Comparison of ENCODE assay signal across 9 mouse cellular contexts in genomic region chr19:7274326-7274990, GRCm38 (mm10). TPM values are rescaled to one million over a fixed set of nuclear protein-coding genes. Genes with fewer than 3 reads are reported as not detected.
DNase-seq lines count a peak whose midpoint lies in the region; ATAC-seq and TF ChIP-seq lines count a peak whose summit lies in the region.
"Had no signal": no experiment of that assay in that cellular context is flagged by ENCODE, and none has a peak within 500 bp of the region (broad histone marks: within the 10 kb centered on the region; RNA-seq: fewer than 3 reads in every experiment).

No protein-coding gene starts in this region.

- 83% methylated on average over 13 of the region's 13 CpGs for WGBS in hindbrain, embryonic 10.5 days
- 67% methylated on average over 12 of the region's 13 CpGs for WGBS in midbrain, postnatal 0 days

- H3K9ac ChIP-seq in midbrain, postnatal 0 days (replicated peaks; ENCODE audit: low read length, poor library complexity, severe bottlenecking): 0 out of 2 replicates have a peak overlapping the region, but pooled peaks have one; percentile 19
- H3K9ac ChIP-seq: liver, embryonic 14.5 days had no signal

- H3K4me2 ChIP-seq in midbrain, postnatal 0 days (ENCODE audit: low read depth, low read length, poor library complexity, severe bottlenecking): no peak overlapping the region

- TF ChIP-seq CTCF in midbrain, postnatal 0 days (IDR thresholded peaks at IDR 0.05): no peak

- peaks cover 78% of the 10 kb centered on the region for H3K4me1 ChIP-seq in hindbrain, embryonic 10.5 days (replicated peaks)
- peaks cover 5% of the 10 kb centered on the region for H3K4me1 ChIP-seq in midbrain, postnatal 0 days (ENCODE audit: insufficient read depth, low read length)

- peak overlapping the region; percentile 23 for H3K4me3 ChIP-seq in hindbrain, embryonic 10.5 days
- H3K4me3 ChIP-seq in midbrain, postnatal 0 days (ENCODE audit: low read depth, low read length): no peak overlapping the region

- H3K36me3 ChIP-seq in hindbrain, embryonic 10.5 days: peaks cover 100% of the 10 kb centered on the region
- peaks cover 34% of the 10 kb centered on the region for H3K36me3 ChIP-seq in midbrain, postnatal 0 days (ENCODE audit: insufficient read depth, low read length)

- DNase-seq in adrenal gland, postnatal 10 days: peak; percentile 71
- no peak for DNase-seq in adrenal gland, postnatal 25 days
- DNase-seq in urinary bladder, postnatal 14 days (ENCODE audit: low spot score): peak; percentile 12
- no peak for DNase-seq in urinary bladder, postnatal 25 days (ENCODE audit: low spot score)
- no peak for DNase-seq in hindbrain, embryonic 10.5 days (ENCODE audit: low spot score)
- peak; percentile 94 for DNase-seq in midbrain, postnatal 0 days (ENCODE audit: low spot score)
- DNase-seq in retina, embryonic 14.5 days (ENCODE audit: low spot score): no peak
- no peak for DNase-seq in ovary, postnatal 14 days (ENCODE audit: low spot score)

- H3K27ac ChIP-seq in hindbrain, embryonic 10.5 days: peak overlapping the region; percentile 75
- H3K27ac ChIP-seq in midbrain, postnatal 0 days (ENCODE audit: low read depth, low read length): peak overlapping the region; percentile 68
- H3K27ac ChIP-seq: liver, embryonic 14.5 days had no signal

- H3K27me3 ChIP-seq in hindbrain, embryonic 10.5 days (ENCODE audit: insufficient read depth, poor library complexity, severe bottlenecking): no peaks in the 10 kb centered on the region
- no peaks in the 10 kb centered on the region for H3K27me3 ChIP-seq in midbrain, postnatal 0 days (ENCODE audit: insufficient read depth, low read length)

- H3K9me3 ChIP-seq in hindbrain, embryonic 10.5 days: no peaks in the 10 kb centered on the region
- H3K9me3 ChIP-seq in midbrain, postnatal 0 days (ENCODE audit: low read length): no peaks in the 10 kb centered on the region

- peak; percentile 20; the same call in 1 of the 2 replicates for ATAC-seq in midbrain, postnatal 0 days (ENCODE audit: low FRiP score)

RNA-seq across cellular contexts. Expression of gene Rcor2, which starts 7.3 kb away (rescaled TPM):
- total RNA-seq in adrenal gland, postnatal 10 days (2021): 1 to 10 TPM; 4.5 to 7.6 TPM
- total RNA-seq in adrenal gland, postnatal 25 days (2021): 5.6 and 6.0 TPM in 2 replicates
- polyA plus RNA-seq in hindbrain, embryonic 10.5 days (2016; fragmentation: Nextera tagmentation; extraction: Ambion mirVana): 72.0 and 79.1 TPM in 2 replicates
- 40.7 and 53.1 TPM in 2 replicates for total RNA-seq in midbrain, postnatal 0 days (2014; rRNA removed)
- polyA plus RNA-seq in midbrain, postnatal 0 days (2015; fragmentation: Nextera tagmentation; extraction: Ambion mirVana): 8.9 and 9.7 TPM in 2 replicates

RNA-seq across cellular contexts. Expression of gene Naa40, which starts 33.5 kb away (rescaled TPM):
- 10 to 100 TPM; 27.2 to 38.8 TPM for total RNA-seq in adrenal gland, postnatal 10 days (2021)
- total RNA-seq in adrenal gland, postnatal 25 days (2021): 33.1 and 34.2 TPM in 2 replicates
- polyA plus RNA-seq in hindbrain, embryonic 10.5 days (2016; fragmentation: Nextera tagmentation; extraction: Ambion mirVana): 89.8 and 96.5 TPM in 2 replicates
- total RNA-seq in midbrain, postnatal 0 days (2014; rRNA removed): 58.3 and 62.5 TPM in 2 replicates
- polyA plus RNA-seq in midbrain, postnatal 0 days (2015; fragmentation: Nextera tagmentation; extraction: Ambion mirVana): 45.6 and 46.1 TPM in 2 replicates

RNA-seq across cellular contexts. Expression of gene Cox8a, which starts 57.0 kb away (rescaled TPM):
- total RNA-seq in adrenal gland, postnatal 10 days (2021): 1,000 to 10,000 TPM; 1,477 to 1,649 TPM
- 781 and 926 TPM in 2 replicates for total RNA-seq in adrenal gland, postnatal 25 days (2021)
- polyA plus RNA-seq in hindbrain, embryonic 10.5 days (2016; fragmentation: Nextera tagmentation; extraction: Ambion mirVana): 914 and 944 TPM in 2 replicates
- 1,114 and 1,471 TPM in 2 replicates for total RNA-seq in midbrain, postnatal 0 days (2014; rRNA removed)
- 1,645 and 1,756 TPM in 2 replicates for polyA plus RNA-seq in midbrain, postnatal 0 days (2015; fragmentation: Nextera tagmentation; extraction: Ambion mirVana)

Comparison
In these comparisons a context has a peak if more than half of its experiments do, and no peak if none do; other contexts are left out.
1. DNase-seq: peak in adrenal gland, postnatal 10 days (single experiment), urinary bladder, postnatal 14 days (single experiment) and midbrain, postnatal 0 days (single experiment); none in adrenal gland, postnatal 25 days (single experiment), urinary bladder, postnatal 25 days (single experiment), hindbrain, embryonic 10.5 days (single experiment), retina, embryonic 14.5 days (single experiment) and ovary, postnatal 14 days (single experiment).